Mouse (Mus musculus): ENCODE data around the gene Mthfd1l.

DNA sequence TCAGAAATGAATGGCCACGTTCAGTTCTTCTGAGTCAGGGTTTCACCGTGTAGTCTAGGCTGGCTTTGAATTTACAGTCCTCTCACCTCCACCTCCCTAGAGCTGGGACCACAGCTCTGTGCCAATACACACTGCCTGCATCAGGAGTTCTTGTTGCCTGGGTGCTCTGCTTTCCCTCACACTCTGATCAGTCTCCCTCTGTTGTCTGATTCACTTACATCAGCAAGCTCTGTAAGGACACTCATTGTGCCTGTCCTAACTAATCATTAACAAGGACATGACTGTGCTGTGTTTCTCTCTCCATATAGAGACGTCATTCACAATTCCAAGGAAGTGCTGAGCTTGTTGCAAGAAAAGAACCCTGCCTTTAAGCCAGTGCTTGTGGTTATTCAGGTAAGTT lies 5.4 kb downstream of the Mthfd1l start:
- TF ChIP-seq MYC (IDR thresholded peaks at IDR 0.05; ENCODE audit: low read depth, low read length) (no peak), POLR2A (IDR thresholded peaks at IDR 0.05; ENCODE audit: low read depth, low read length) (no peak), ZKSCAN1 (IDR thresholded peaks at IDR 0.05; ENCODE audit: borderline replicate concordance, low read depth, low read length) (no peak)
